Mouse (Mus musculus) limb, embryonic 10.5 days (tissue): ENCODE data around the gene Ndufb7. TPM values are rescaled to one million over a fixed set of nuclear protein-coding genes. Genes with fewer than 3 reads are reported as not detected.

Experiments
- DNase-seq: peaks from one replicate; pipeline ENCODE4 v3.0.0-alpha.2; 2017; ENCODE audit warnings: low spot score
- H3K27ac ChIP-seq: fragments of 300-500 bp; sonication (generic); 2 replicates; pipeline ENCODE4 v1.5.1; 2016; ENCODE audit warnings: mild to moderate bottlenecking
- H3K27me3 ChIP-seq: fragments of 300-500 bp; sonication (generic); 2 replicates; pipeline ENCODE4 v1.6.1; 2016; ENCODE audit warnings: low read depth, mild to moderate bottlenecking; ENCODE audit not compliant: poor library complexity, severe bottlenecking
- H3K36me3 ChIP-seq: fragments of 300-500 bp; sonication (generic); 2 replicates; pipeline ENCODE4 v1.6.1; 2016; ENCODE audit warnings: mild to moderate bottlenecking, moderate library complexity
- H3K4me1 ChIP-seq: fragments of 300-500 bp; sonication (generic); 2 replicates; pipeline ENCODE4 v1.6.1; 2016
- H3K4me3 ChIP-seq: fragments of 300-500 bp; sonication (generic); 2 replicates; pipeline ENCODE4 v1.5.1; 2016; ENCODE audit warnings: mild to moderate bottlenecking, moderate library complexity
- H3K9me3 ChIP-seq: fragments of 300-500 bp; sonication (generic); replicated peaks from 2 replicates; pipeline ENCODE4 v1.6.1; 2016; ENCODE audit warnings: mild to moderate bottlenecking
- WGBS: fragments of 180-500 bp; shearing (Covaris S2); methylation state at CpG from one replicate; pipeline ENCODE4 v1.1.7; 2016; 5-methylcytosine and 5-hydroxymethylcytosine counted together
- polyA plus RNA-seq: library from polyadenylated mRNA; unstranded; fragments of >200 nt; fragmentation: Nextera tagmentation; extraction: Ambion mirVana; gene quantifications from 2 replicates; pipeline ENCODE4 v1.2.1, GENCODE M21; 2016

Gene Ndufb7
- polyA plus RNA-seq, 1 experiment from 2014 or later: 316 TPM

DNA sequence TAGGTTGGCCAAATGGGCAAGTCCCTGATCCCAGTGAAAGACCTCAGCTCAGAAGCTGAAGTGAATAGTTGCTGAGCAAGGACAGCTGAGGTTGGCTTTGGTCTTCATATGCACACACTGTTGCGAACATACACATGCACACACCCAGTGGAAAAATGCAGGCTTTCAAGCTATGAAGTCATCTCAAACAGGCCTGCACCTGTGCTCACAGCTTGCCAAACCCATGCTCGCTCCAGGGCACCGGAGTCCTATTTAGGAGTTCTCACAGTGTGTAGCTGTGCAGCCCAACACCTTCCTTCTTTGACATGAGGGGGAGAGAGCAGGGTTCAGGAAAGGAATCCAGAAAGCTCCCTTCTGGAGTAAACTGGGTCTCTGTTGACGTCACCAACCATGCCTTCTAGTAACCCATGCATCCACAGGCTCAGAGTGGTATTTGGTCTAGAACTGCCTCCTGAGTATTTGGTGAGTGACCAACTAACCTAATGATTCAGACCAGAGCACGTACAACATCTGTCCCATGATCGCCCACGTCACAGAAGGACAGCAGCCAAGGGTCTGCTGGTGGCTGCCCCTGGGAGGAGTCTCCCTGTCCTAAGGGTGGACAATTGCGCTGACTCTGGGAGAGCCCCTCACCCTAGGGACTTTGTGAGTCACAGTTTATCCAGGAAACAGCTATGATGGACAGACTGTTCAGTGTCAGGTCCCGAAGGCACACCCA, 53.3 kb downstream of the Ndufb7 start:
- no peak for DNase-seq
- no peak overlapping the region for H3K27ac ChIP-seq

More for the DNA sequence above, 53.3 kb downstream of the Ndufb7 start:
- Histone ChIP-seq H3K4me3 (no peak overlapping the region), H3K27me3 (no peaks in the 10 kb centered on the region), H3K36me3 (0 out of 2 replicates have a peak, but pooled peaks cover 2% of the 10 kb centered on the region), H3K9me3 (no peaks in the 10 kb centered on the region), H3K4me1 (peaks cover 10% of the 10 kb centered on the region; the same call in 1 of the 2 replicates)
- WGBS: 85% methylated on average over 9 of the region's 9 CpGs

Other genes starting within 250 kb of the Ndufb7 start
- gene Elmod2, start 234.2 kb upstream of the Ndufb7 start, polyA plus RNA-seq: 18.1 and 23.4 TPM in 2 replicates
- gene Mgat4d, start 218.2 kb upstream of the Ndufb7 start, polyA plus RNA-seq: not detected in 2 replicates
- 1.5 and 2.0 TPM in 2 replicates for gene Clgn, start 176.8 kb upstream of the Ndufb7 start, polyA plus RNA-seq
- 97.0 and 97.6 TPM in 2 replicates for gene Scoc, start 108.3 kb upstream of the Ndufb7 start, polyA plus RNA-seq
- not detected in 2 replicates for gene Olfr370, start 30.9 kb upstream of the Ndufb7 start, polyA plus RNA-seq
- gene Tecr, start 41.3 kb downstream of the Ndufb7 start, polyA plus RNA-seq: 684 and 695 TPM in 2 replicates
- 78.0 and 89.8 TPM in 2 replicates for gene Dnajb1, start 41.5 kb downstream of the Ndufb7 start, polyA plus RNA-seq
- gene Gipc1, start 86.0 kb downstream of the Ndufb7 start, polyA plus RNA-seq: 185 and 206 TPM in 2 replicates
- 0.64 TPM in 2 replicates for gene Ptger1, start 100.0 kb downstream of the Ndufb7 start, polyA plus RNA-seq
- 38.6 and 41.4 TPM in 2 replicates for gene Pkn1, start 132.5 kb downstream of the Ndufb7 start, polyA plus RNA-seq
- gene Ddx39, start 148.5 kb downstream of the Ndufb7 start, polyA plus RNA-seq: 295 and 349 TPM in 2 replicates
- 15.6 and 25.8 TPM in 2 replicates for gene Adgre5, start 174.7 kb downstream of the Ndufb7 start, polyA plus RNA-seq